Mouse (Mus musculus) stomach, embryonic 14.5 days (tissue): ENCODE data around the gene Vapa. TPM values are rescaled to one million over a fixed set of nuclear protein-coding genes. Genes with fewer than 3 reads are reported as not detected.
"Not testable (repeated sequence)": the region's sequence is repeated elsewhere in the genome, so short reads cannot be mapped to it uniquely, and the experiment has no call there.

ENCODE experiments used
- ATAC-seq: fragments of 200-750 bp; cut with Nextera tagmentation; 2 replicates; pipeline ENCODE4 v1.8.0; 2017; ENCODE audit warnings: low read depth, moderate TSS enrichment; ENCODE audit not compliant: insufficient number of reproducible peaks, insufficient read depth, low FRiP score
- H3K27ac ChIP-seq: fragments of 300-500 bp; sonication (generic); 2 replicates; pipeline ENCODE4 v1.5.1; 2014; ENCODE audit warnings: mild to moderate bottlenecking, low read length, moderate library complexity, mixed read lengths
- H3K27me3 ChIP-seq: fragments of 300-500 bp; sonication (generic); 2 replicates; pipeline ENCODE4 v1.6.1; 2014; ENCODE audit warnings: low read length, control low read depth, mixed read lengths; ENCODE audit not compliant: control insufficient read depth, insufficient read depth
- H3K36me3 ChIP-seq: fragments of 300-500 bp; sonication (generic); 2 replicates; pipeline ENCODE4 v1.6.1; 2014; ENCODE audit warnings: mild to moderate bottlenecking, control low read depth, low read length, moderate library complexity, mixed read lengths; ENCODE audit not compliant: control insufficient read depth, insufficient read depth
- H3K4me1 ChIP-seq: fragments of 300-500 bp; sonication (generic); 2 replicates; pipeline ENCODE4 v1.6.1; 2014; ENCODE audit warnings: low read length, control low read depth, mixed read lengths; ENCODE audit not compliant: control insufficient read depth, insufficient read depth
- H3K4me2 ChIP-seq: fragments of 300-500 bp; sonication (generic); replicated peaks from 2 replicates; pipeline ENCODE4 v1.6.1; 2014; ENCODE audit warnings: low read depth, low read length, control low read depth
- H3K4me3 ChIP-seq: fragments of 300-500 bp; sonication (generic); 2 replicates; pipeline ENCODE4 v1.5.1; 2014; ENCODE audit warnings: low read depth, low read length, control low read depth
- H3K9ac ChIP-seq: fragments of 300-500 bp; sonication (generic); replicated peaks from 2 replicates; pipeline ENCODE4 v1.6.1; 2014; ENCODE audit warnings: low read depth, mild to moderate bottlenecking, control low read depth, low read length, moderate library complexity, mixed read lengths
- H3K9me3 ChIP-seq: fragments of 300-500 bp; sonication (generic); 2 replicates; pipeline ENCODE4 v1.6.1; 2016; ENCODE audit warnings: low read depth, low read length, control low read depth; ENCODE audit not compliant: control insufficient read depth
- WGBS: fragments of 180-500 bp; shearing (Covaris S2); extraction: QIAGEN DNeasy Blood & Tissue Kit; methylation state at CpG from one replicate; pipeline ENCODE4 v1.1.7; 2014; 5-methylcytosine and 5-hydroxymethylcytosine counted together
- polyA plus RNA-seq: library from polyadenylated mRNA; unstranded; fragments of >200 nt; fragmentation: Nextera tagmentation; extraction: Ambion mirVana; gene quantifications from 2 replicates; pipeline ENCODE4 v1.2.1, GENCODE M21; 2014

The Vapa gene
- polyA plus RNA-seq, 1 experiment from 2014 or later = 182 TPM

GRCm38 (mm10) chr17:65536156-65536555 lies 77.2 kb downstream of the Vapa start:
- H3K9ac ChIP-seq = no peak overlapping the region
- ATAC-seq = no peak
- 28% methylated on average over 3 of the region's 3 CpGs for WGBS

GRCm38 (mm10) chr17:65532381-65532780 lies 81.0 kb downstream of the Vapa start:
- not testable (repeated sequence) for H3K4me3 ChIP-seq, H3K27ac ChIP-seq, H3K4me2 ChIP-seq, H3K36me3 ChIP-seq, H3K4me1 ChIP-seq, H3K9ac ChIP-seq, ATAC-seq, H3K9me3 ChIP-seq, H3K27me3 ChIP-seq

More at GRCm38 (mm10) chr17:65536156-65536555, 77.2 kb downstream of the Vapa start:
- Histone ChIP-seq H3K36me3 (no peaks in the 10 kb centered on the region), H3K27me3 (no peaks in the 10 kb centered on the region), H3K4me2 (no peak overlapping the region), H3K9me3 (no peaks in the 10 kb centered on the region), H3K4me1 (no peaks in the 10 kb centered on the region), H3K27ac (no peak overlapping the region), H3K4me3 (no peak overlapping the region)

Other genes starting within 250 kb of the Vapa start
- not detected in 2 replicates for gene Tmem232, start 72.8 kb downstream of the Vapa start, polyA plus RNA-seq
- 0.14 TPM in 1 of 2 replicates, not detected in the other for gene Txndc2, start 28.6 kb upstream of the Vapa start, polyA plus RNA-seq
- gene Rab31, start 159.2 kb upstream of the Vapa start, polyA plus RNA-seq = 39.2 and 42.6 TPM in 2 replicates
- gene Ppp4r1, start 169.0 kb upstream of the Vapa start, polyA plus RNA-seq = 41.5 and 43.0 TPM in 2 replicates